Mouse (Mus musculus) skeletal muscle tissue, adult 2 months (tissue): ENCODE measurements around the gene Olfr223.
"Not testable (repeated sequence)": the region's sequence is repeated elsewhere in the genome, so short reads cannot be mapped to it uniquely, and the experiment has no call there.

Experiments
- DNase-seq: peaks from one replicate; pipeline ENCODE4 v3.0.0-alpha.2; 2012; ENCODE audit warnings: low read depth, low spot score

Gene Olfr223

DNA sequence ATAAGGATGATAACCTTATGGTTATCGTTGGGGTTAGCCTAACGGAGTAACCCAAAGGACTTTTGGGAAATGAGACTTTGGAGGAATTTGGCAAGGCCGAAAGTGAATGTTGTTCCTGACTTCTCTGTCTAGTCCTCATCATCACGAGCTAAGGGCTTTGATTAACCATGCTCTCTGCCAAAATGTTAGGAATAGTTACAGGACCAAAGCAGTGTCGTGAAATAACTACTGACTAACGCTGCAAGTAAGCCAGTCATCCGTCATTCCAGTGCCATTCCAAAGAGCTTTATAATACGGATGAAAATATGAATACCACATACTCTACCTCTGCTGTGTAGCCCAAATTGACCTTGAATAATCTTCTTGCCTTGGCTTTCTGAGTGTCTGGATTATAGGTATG lies 3.9 kb upstream of the Olfr223 start:
- no peak for DNase-seq

DNA sequence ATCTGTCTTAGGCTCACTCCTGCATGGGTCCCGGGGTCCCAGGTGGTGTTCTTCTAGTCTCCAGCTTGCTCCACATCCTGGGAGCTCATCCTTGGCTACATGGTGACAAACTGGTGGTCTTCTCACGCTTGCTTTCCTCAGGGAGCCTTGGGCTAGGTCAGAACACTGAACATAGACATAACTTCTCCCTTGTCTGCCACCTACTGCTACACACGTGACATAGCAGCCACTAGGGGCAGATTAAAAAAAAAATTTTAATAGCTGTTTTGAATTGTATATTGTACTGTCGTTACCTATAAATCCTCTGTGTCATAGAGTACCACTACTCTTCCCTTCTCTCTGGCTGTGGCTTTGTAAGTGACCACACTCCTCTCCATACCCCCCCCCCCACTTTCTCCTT lies 3.0 kb upstream of the Olfr223 start:
- DNase-seq, result no peak

DNA sequence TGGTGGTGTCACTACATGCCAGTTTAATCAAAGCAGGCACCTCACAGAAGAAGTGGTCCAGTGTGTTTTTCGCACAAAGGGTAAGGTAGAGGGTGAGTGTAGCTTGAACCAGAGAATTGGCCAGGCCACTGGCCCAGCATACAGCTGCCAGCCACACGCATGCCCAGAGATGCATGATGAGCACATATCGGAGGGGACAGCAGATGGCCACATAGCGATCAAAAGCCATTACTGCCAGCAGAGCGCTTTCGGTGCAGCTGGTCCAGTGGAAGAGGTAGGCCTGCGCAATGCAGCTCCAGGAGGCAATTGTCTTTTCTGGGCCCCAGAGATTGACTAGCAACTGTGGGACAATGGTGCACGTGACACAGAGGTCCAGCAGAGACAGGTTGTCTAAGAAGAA lies 3.6 kb downstream of the Olfr223 start:
- no peak for DNase-seq

DNA sequence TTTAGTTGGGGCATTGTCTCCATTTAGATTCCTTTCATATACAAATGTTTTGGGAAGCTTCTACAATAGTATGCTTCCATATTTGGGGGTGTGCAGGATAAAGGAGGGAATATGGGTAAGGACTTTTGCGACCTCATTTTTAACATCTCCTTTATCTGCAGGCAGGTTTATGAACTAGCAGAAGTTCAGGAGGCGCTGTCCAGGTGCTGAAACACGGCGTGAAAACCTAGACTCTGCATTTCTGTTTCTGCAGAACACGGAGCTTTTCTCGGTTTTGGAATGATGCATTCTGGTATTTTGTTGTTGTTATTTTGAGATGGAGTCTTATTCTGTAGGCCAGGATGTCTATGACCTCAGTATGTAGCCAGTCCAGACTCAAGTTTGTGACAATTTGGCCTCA lies 8.6 kb downstream of the Olfr223 start:
- DNase-seq, result no peak

DNA sequence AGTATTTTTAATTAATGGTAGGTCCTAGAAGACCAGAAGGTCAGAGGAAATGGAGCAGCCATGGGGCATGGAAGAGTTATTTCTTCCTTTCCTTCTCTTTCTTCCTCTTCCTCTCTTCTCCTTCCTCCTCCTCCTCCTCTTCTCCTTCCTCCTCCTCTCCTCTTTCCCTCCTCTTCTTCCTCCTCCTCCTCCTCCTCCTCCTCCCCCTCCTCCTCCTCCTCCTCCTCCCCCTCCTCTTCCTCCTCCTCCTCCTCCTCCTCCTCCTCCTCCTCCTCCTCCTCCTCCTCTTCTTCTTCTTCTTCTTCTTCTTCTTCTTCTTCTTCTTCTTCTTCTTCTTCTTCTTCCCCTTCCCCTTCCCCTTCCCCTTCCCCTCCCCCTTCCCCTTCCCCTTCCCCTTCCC lies 17.0 kb downstream of the Olfr223 start, which contains the start of gene Olfr222:
Gene Olfr222, minus strand, starts transcription at position 101 of the 400 bp plus-strand sequence.
- not testable (repeated sequence) for DNase-seq

DNA sequence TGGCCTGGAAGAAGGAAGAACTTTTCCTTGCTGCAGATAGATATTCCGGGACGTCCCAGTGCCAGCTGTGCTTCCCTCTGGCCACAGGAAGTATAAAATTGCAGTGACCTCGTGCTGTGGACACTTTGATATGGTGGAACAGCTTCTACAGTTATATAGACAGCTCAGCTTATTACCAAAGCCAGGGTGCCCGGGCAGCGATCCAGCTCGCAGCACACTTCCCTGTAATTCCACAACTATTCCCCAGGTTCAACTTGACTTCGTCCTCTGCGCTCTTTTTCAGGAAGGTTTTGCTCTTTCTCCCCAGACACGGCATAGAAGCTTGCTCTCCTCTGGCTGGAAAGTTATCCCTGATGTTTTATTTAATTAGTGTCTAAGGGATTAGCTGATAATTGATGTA lies 17.4 kb downstream of the Olfr223 start:
- no peak for DNase-seq

DNA sequence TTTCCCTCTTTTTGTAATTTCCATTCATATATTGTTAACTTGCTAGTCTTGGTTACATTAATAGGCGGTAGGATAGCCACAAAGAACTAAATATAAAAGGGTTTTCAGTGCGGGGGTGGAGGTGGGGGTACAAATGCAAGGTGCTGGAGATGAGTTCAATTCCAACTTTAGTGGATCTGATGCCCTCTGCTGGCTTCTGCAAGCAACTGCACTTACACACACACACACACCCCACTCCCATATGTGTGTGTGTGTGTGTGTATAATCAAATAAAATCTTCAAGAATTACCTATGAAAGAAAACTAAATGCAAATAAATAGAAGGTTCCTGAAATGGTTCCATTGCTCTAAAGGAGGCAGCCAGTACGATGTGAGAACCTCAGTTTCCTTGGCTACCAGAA lies 23.8 kb downstream of the Olfr223 start:
- peak; percentile 11 for DNase-seq

DNA sequence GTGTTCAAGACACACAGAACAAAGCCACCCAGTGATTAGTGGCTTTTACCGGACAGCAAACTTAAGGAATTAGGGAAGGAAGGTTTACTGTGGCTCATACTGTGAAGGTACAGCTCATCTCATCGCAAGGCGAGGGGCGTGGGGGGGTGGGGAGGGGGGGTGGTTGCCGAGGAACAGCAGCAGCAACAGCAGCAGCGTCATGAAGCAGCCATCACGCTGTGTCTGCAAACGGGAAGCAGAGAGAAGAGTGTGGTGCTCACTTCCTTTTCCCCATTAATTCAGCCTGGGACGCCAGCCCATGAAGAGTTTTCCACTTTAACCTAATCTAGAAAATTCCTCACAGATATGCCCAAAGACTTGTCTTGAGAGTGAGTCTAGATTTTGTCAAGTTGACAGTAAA lies 30.3 kb downstream of the Olfr223 start:
- no peak for DNase-seq

DNA sequence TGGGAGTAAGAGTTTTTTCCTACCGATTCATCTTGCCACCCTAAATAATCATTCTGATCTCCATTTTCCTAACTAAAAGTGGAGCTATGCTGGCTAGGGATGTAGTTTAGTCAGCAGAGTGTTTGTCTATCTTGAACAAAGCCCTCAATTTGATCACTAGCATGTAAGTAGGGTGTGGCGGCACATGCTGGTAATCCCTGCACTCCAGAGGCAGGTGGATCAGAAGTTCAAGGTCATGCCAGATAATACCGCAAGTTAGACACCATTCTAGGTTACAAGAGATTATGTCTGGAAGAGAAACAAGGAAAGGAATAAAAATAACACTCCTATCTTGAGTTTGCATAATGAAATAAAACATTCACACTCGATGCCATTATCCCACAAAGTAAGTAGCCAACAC lies 30.8 kb downstream of the Olfr223 start:
- DNase-seq, result no peak

DNA sequence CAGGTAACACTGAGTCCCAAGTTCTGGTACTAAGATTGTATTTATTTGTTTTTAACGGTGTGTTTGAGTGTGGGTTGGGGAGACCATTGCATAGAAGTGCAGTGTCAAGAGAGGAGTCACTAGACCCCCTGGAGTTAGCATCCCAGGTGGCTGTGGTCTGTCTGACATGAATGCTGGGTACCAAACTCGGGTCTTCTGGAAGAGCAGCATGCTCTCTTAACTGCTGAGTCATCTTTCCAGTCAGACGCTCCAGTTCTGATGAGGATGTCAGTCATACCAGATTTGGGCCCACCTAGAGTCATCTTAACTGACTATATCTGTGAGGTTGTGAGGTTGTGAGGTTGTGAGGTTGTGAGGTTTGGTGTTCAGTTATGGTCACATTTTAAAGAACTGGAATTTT lies 32.2 kb downstream of the Olfr223 start:
- no peak for DNase-seq

DNA sequence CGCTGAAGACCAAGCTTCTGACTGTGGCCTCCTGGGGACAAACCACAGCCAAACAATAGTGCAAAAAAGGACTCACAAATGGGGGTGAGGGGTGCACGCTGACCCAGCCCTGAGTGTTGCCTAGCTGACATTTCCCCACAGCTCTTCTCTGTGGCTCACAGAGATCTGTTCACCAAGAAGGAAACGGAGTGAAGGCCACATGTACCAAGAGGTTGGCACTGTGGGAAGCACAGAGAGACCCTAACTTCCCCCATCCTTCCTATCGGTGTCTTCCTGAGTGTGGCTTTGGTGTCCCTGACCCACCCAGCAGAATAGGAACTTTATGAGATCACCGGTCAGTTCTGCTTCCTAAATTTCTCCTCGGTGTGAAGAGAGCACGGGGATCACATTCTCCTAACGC lies 38.6 kb downstream of the Olfr223 start:
- no peak for DNase-seq

DNA sequence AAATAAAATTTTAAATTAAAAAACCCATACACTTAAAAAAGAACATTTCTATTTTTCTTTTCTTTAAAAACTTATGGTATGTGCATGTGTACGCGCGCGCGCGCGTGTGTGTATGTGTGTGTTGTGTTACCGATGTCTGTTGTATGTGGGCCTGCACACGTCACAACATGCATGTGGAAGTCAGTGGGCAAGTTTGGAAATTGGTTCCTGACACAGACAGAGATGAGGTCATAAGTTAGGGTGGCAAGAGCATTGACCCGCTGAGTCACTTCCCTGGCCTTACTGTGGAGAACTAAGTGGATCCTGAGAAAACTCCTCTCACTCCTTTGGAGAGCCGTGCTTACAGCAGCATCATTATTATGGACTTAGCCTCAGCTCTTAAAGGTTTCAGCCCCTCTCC lies 39.0 kb downstream of the Olfr223 start:
- DNase-seq, result no peak

DNA sequence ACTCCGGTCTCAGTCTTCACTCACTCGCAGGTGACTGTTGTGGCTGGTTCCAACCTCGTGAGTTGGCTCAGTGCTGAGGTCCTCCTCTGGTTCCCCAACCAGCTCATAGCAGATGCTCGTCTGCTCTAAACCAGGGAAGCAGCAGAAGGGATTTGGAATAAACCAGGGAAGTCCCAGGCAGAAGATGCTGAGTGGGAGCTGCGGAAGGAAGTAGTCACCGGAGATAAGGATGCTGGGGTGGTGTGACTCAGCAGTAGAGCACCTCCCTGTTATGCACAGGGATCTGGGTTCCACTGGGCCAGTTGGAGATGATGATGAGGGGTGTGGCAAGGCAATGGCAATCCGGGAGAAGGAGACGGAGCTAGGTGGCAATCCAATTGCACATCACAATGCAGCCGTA lies 49.1 kb downstream of the Olfr223 start:
- DNase-seq, result no peak

DNA sequence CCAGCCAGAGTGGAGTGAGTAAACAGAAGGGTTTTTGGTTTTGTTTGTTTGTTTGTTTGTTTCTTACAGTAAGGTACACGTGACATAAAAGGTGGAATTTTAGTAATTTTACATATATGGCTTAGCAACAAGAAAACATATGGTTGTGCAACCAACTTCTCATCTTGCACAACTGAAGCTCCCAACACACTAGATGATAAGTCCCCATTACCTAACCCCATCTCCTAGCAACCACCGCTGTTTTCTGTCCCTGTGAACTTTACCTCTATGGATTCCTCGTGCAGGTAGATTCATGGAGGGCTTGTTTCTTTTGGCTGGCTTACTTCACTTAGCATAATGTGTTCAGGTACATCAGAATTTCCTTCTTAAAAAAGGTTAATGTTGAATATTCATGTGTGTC lies 49.7 kb downstream of the Olfr223 start:
- no peak for DNase-seq

DNA sequence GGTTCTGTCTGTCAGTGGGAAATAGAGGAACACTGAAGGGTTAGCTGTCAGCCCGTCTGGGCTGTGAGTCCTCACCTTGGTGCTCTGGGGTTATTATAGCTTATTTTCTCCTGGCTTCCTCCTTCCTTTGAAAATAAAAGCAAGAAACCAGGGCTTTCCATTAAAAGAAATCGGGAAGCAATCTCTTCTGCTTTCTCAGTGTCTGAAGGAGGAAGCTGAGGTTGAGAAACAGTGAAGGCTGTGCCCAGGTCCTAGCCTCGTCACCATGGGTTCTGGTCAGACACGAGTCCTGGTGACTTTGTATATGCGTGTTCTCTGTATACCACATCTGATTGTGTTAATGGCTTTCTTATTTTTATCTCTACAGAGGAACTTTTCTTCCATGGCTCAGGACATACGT lies 50.6 kb downstream of the Olfr223 start:
- DNase-seq, result peak; percentile 21

DNA sequence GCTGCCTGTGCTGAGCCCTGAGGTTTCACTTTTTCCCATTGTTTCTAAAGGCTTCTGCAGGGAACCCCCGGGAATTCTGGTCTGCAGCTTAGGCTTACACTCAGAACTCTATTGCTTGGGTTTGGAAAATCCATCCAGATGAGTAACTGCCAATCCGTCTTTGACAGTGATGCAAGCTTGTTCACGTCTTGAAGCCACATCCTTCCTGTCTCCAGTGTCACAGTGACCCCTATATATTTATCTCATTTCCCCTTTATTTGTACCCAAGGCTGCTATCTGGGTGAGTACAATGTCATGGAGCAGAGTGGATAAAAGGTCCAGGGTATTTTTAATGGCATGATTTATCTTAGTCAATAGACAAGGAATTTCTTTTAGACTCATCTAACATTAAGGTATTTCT lies 51.8 kb downstream of the Olfr223 start, which contains the start of gene Nlrp3:
Gene Nlrp3, plus strand, starts transcription at position 245 of the 400 bp plus-strand sequence.
- peak; percentile 10 for DNase-seq

DNA sequence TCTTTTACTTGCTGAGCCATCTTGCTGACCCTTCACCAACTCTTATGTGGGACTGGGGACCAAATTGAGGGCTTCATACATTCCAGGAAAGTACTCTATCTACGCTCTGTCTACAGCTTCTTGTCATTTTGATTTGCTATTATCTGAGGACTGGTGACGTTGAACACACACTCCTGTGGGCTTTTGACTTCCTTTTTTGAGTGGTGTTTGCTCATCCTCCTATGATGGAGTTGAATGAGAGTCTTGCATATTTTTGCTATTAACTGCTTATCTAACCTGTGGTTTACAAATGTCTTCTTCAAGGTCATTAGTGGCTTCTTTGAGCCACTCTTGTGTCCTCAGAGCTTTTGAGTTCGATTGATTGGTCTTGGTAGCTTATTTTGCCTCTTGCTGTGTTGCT lies 53.0 kb downstream of the Olfr223 start:
- no peak for DNase-seq
